Mouse (Mus musculus): ENCODE results near the gene Zfp791. TPM values are rescaled to one million over a fixed set of nuclear protein-coding genes. Genes with fewer than 3 reads are reported as not detected.
A peak's percentile ranks its signal among the peaks of the same experiment; 100 is the strongest.

Zfp791 gene
- polyA plus RNA-seq, 1 experiment: 1.2 TPM

DNA sequence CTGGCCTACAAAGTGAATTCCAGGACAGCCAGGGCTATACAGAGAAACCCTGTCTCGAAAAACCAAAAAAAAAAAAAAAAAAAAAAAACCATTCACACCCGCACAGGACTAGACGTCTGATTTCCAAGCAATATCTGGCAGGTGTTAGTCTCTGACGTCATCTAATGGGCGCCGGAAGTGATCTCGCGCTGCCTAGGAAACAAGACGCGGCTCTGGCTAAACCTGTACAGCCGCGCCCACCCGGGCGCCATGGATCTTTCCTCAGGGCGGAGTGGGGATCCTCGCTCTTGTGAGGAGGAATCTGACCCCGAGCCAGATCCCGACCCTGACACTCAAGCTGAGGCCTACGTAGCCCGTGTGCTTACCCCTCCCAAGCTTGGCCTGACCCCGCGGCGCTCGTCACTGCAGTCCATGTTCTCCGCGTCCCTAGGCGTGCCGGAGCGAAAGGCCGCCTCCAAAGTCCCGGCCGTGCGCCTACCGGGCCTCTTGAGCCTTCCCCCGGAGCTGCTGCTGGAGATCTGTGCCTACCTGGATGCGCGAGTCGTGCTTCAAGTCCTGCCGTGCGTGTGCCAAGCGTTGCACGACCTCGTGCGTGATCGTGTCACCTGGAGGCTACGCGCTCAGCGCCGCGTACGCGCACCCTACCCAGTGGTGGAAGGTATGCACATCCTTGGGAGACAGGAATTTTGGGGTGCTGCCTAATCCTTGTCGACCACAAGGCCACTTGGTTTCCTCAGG lies 62.8 kb downstream of the Zfp791 start, which contains the start of gene Fbxw9:
Fbxw9 (plus strand) TSS at position 177 of the 738 bp plus-strand sequence.
- peaks cover 5% of the 10 kb centered on the region for H3K4me1 ChIP-seq (ENCODE audit: control insufficient read depth, insufficient read depth, low read length)
- peak within 1 kb of the TSS; percentile 85 for H3K4me3 ChIP-seq (ENCODE audit: insufficient read depth, low read length)
- TF ChIP-seq CTCF (IDR thresholded peaks at IDR 0.05; ENCODE audit: low read depth, low read length): no peak
- TF ChIP-seq POLR2A (IDR thresholded peaks at IDR 0.05; ENCODE audit: borderline replicate concordance, low read depth, low read length): no peak
- H3K27ac ChIP-seq (ENCODE audit: insufficient read depth, low read depth, low read length): no peak within 1 kb of the TSS

Other genes with a start within 250 kb of the Zfp791 start
- gene Gcdh, start 229.2 kb downstream of the Zfp791 start, polyA plus RNA-seq (2012; ENCODE audit: insufficient read depth, insufficient read length, missing spikeins): 13.4 and 17.6 TPM in 2 replicates
- not detected in 2 replicates for gene Klf1, start 221.2 kb downstream of the Zfp791 start, polyA plus RNA-seq (2012; ENCODE audit: insufficient read depth, insufficient read length, missing spikeins)
- 109 and 119 TPM in 2 replicates for gene Dnase2a, start 214.5 kb downstream of the Zfp791 start, polyA plus RNA-seq (2012; ENCODE audit: insufficient read depth, insufficient read length, missing spikeins)
- 0.28 and 0.42 TPM in 2 replicates for gene Mast1, start 185.7 kb downstream of the Zfp791 start, polyA plus RNA-seq (2012; ENCODE audit: insufficient read depth, insufficient read length, missing spikeins)
- gene Rtbdn, start 176.1 kb downstream of the Zfp791 start, polyA plus RNA-seq (2012; ENCODE audit: insufficient read depth, insufficient read length, missing spikeins): not detected in 2 replicates
- gene Gm49661, start 153.7 kb downstream of the Zfp791 start, polyA plus RNA-seq (2012; ENCODE audit: insufficient read depth, insufficient read length, missing spikeins): not detected in 2 replicates
- 267 and 279 TPM in 2 replicates for gene Prdx2, start 153.5 kb downstream of the Zfp791 start, polyA plus RNA-seq (2012; ENCODE audit: insufficient read depth, insufficient read length, missing spikeins)
- 39.8 and 40.7 TPM in 2 replicates for gene Rnaseh2a, start 153.3 kb downstream of the Zfp791 start, polyA plus RNA-seq (2012; ENCODE audit: insufficient read depth, insufficient read length, missing spikeins)
- gene Junb, start 144.4 kb downstream of the Zfp791 start, polyA plus RNA-seq (2012; ENCODE audit: insufficient read depth, insufficient read length, missing spikeins): 71.1 and 80.8 TPM in 2 replicates
- 14.5 and 17.4 TPM in 2 replicates for gene Hook2, start 132.5 kb downstream of the Zfp791 start, polyA plus RNA-seq (2012; ENCODE audit: insufficient read depth, insufficient read length, missing spikeins)
- not detected in 2 replicates for gene Best2, start 108.6 kb downstream of the Zfp791 start, polyA plus RNA-seq (2012; ENCODE audit: insufficient read depth, insufficient read length, missing spikeins)
- 74.5 and 75.3 TPM in 2 replicates for gene Asna1, start 97.8 kb downstream of the Zfp791 start, polyA plus RNA-seq (2012; ENCODE audit: insufficient read depth, insufficient read length, missing spikeins)
- 145 and 177 TPM in 2 replicates for gene Trir, start 96.3 kb downstream of the Zfp791 start, polyA plus RNA-seq (2012; ENCODE audit: insufficient read depth, insufficient read length, missing spikeins)
- gene Tnpo2, start 86.2 kb downstream of the Zfp791 start, polyA plus RNA-seq (2012; ENCODE audit: insufficient read depth, insufficient read length, missing spikeins): 34.0 and 44.4 TPM in 2 replicates
- 10.2 and 11.8 TPM in 2 replicates for gene Fbxw9, start 63.0 kb downstream of the Zfp791 start, polyA plus RNA-seq (2012; ENCODE audit: insufficient read depth, insufficient read length, missing spikeins)
- gene Gm5741, start 55.1 kb downstream of the Zfp791 start, polyA plus RNA-seq (2012; ENCODE audit: insufficient read depth, insufficient read length, missing spikeins): not detected in 2 replicates
- gene Dhps, start 51.3 kb downstream of the Zfp791 start, polyA plus RNA-seq (2012; ENCODE audit: insufficient read depth, insufficient read length, missing spikeins): 36.7 and 44.9 TPM in 2 replicates
- gene Wdr83os, start 42.4 kb downstream of the Zfp791 start, polyA plus RNA-seq (2012; ENCODE audit: insufficient read depth, insufficient read length, missing spikeins): 90.2 and 113 TPM in 2 replicates
- gene Wdr83, start 41.8 kb downstream of the Zfp791 start, polyA plus RNA-seq (2012; ENCODE audit: insufficient read depth, insufficient read length, missing spikeins): 22.6 and 27.3 TPM in 2 replicates
- 390 and 469 TPM in 2 replicates for gene Man2b1, start 39.8 kb downstream of the Zfp791 start, polyA plus RNA-seq (2012; ENCODE audit: insufficient read depth, insufficient read length, missing spikeins)
- gene Cks1brt, start 28.8 kb upstream of the Zfp791 start, polyA plus RNA-seq (2012; ENCODE audit: insufficient read depth, insufficient read length, missing spikeins): not detected in 2 replicates
- gene Olfr371, start 102.9 kb upstream of the Zfp791 start, polyA plus RNA-seq (2012; ENCODE audit: insufficient read depth, insufficient read length, missing spikeins): not detected in 2 replicates
- 22.8 and 23.5 TPM in 2 replicates for gene Orc6, start 176.5 kb upstream of the Zfp791 start, polyA plus RNA-seq (2012; ENCODE audit: insufficient read depth, insufficient read length, missing spikeins)
- 98.0 and 108 TPM in 2 replicates for gene Vps35, start 176.7 kb upstream of the Zfp791 start, polyA plus RNA-seq (2012; ENCODE audit: insufficient read depth, insufficient read length, missing spikeins)